Mouse (Mus musculus) kidney, postnatal 36 days (tissue): Measurements from ENCODE around the gene Fam219b.
A peak's percentile ranks its signal among the peaks of the same experiment; 100 is the strongest.

Source experiments
- DNase-seq, 2 experiments: peaks; one replicate each; pipeline ENCODE4 v3.0.0; 2021 to 2022; ENCODE audit warnings: mixed read lengths in 2 of 2

Gene Fam219b

GRCm38 (mm10) chr9:57525516-57525915, 11.8 kb upstream of the Fam219b start:
- no peak for DNase-seq

- DNase-seq, result no peak
Observed at GRCm38 (mm10) chr9:57526435-57526834, 10.9 kb upstream of the Fam219b start.

GRCm38 (mm10) chr9:57531946-57532345, 5.4 kb upstream of the Fam219b start:
- peak in 1 of 2 experiments; percentile 44 for DNase-seq

- DNase-seq, result no peak
Observed at GRCm38 (mm10) chr9:57536362-57536761, 966 bp upstream of the Fam219b start.

- DNase-seq, result peak in 1 of 2 experiments; percentile 49
Observed at GRCm38 (mm10) chr9:57537728-57538181, 427 bp downstream of the Fam219b start.

- DNase-seq, result no peak
Observed at GRCm38 (mm10) chr9:57539550-57539949, 2.2 kb downstream of the Fam219b start.

GRCm38 (mm10) chr9:57541312-57541711, 4.0 kb downstream of the Fam219b start:
- peak; percentile 35 to 78 for DNase-seq

GRCm38 (mm10) chr9:57543951-57544350, 6.6 kb downstream of the Fam219b start:
- no peak for DNase-seq

GRCm38 (mm10) chr9:57547287-57547686, 10.0 kb downstream of the Fam219b start:
- no peak for DNase-seq

- DNase-seq, result no peak
Observed at GRCm38 (mm10) chr9:57547869-57548268, 10.5 kb downstream of the Fam219b start.

GRCm38 (mm10) chr9:57549186-57549585, 11.9 kb downstream of the Fam219b start:
- DNase-seq, result no peak

GRCm38 (mm10) chr9:57550126-57550862, 13.0 kb downstream of the Fam219b start:
- peak; percentile 73 to 80 for DNase-seq

GRCm38 (mm10) chr9:57552139-57552887, 15.0 kb downstream of the Fam219b start, which contains the start of gene Mpi:
Gene Mpi, minus strand, starts transcription at chr9:57552763.
- DNase-seq, result peak; percentile 71 to 87

- DNase-seq, result no peak
Observed at GRCm38 (mm10) chr9:57553119-57553518, 15.8 kb downstream of the Fam219b start.

- DNase-seq, result no peak
Observed at GRCm38 (mm10) chr9:57554753-57555152, 17.4 kb downstream of the Fam219b start.

GRCm38 (mm10) chr9:57557215-57557614, 19.9 kb downstream of the Fam219b start:
- DNase-seq, result no peak

- no peak for DNase-seq
Observed at GRCm38 (mm10) chr9:57558625-57559024, 21.3 kb downstream of the Fam219b start.

- DNase-seq, result no peak
Observed at GRCm38 (mm10) chr9:57559568-57559967, 22.2 kb downstream of the Fam219b start.

GRCm38 (mm10) chr9:57560263-57560662, 22.9 kb downstream of the Fam219b start:
- no peak for DNase-seq

GRCm38 (mm10) chr9:57560861-57561710, 23.8 kb downstream of the Fam219b start, which contains the start of gene Scamp2:
Gene Scamp2, plus strand, starts transcription at chr9:57560943.
- peak; percentile 96 to 97 for DNase-seq

GRCm38 (mm10) chr9:57561711-57562099, 24.4 kb downstream of the Fam219b start:
- peak; percentile 69 to 78 for DNase-seq

GRCm38 (mm10) chr9:57562896-57563372, 25.6 kb downstream of the Fam219b start:
- DNase-seq, result peak; percentile 52 to 68

GRCm38 (mm10) chr9:57564609-57565008, 27.3 kb downstream of the Fam219b start:
- peak; percentile 43 to 79 for DNase-seq
